Mouse (Mus musculus) midbrain, postnatal 0 days (tissue): Measurements from ENCODE around the gene Zfhx2. TPM values are rescaled to one million over a fixed set of nuclear protein-coding genes. Genes with fewer than 3 reads are reported as not detected.

ENCODE experiments used
- ATAC-seq: fragments of 200-750 bp; cut with Nextera tagmentation; 2 replicates; pipeline ENCODE4 v1.8.0; 2017; ENCODE audit warnings: moderate number of reproducible peaks, mild to moderate bottlenecking, moderate TSS enrichment, moderate library complexity; ENCODE audit not compliant: low FRiP score
- DNase-seq: peaks from one replicate; pipeline ENCODE4 v3.0.0-alpha.2; 2015; ENCODE audit warnings: low spot score
- H3K27ac ChIP-seq: fragments of 300-500 bp; sonication (generic); 2 replicates; pipeline ENCODE4 v1.5.1; 2014; ENCODE audit warnings: low read depth, mild to moderate bottlenecking, low read length, mixed read lengths
- H3K27me3 ChIP-seq: fragments of 300-500 bp; sonication (generic); 2 replicates; pipeline ENCODE4 v1.6.1; 2014; ENCODE audit warnings: low read length, control low read depth, mixed read lengths; ENCODE audit not compliant: insufficient read depth
- H3K36me3 ChIP-seq: fragments of 300-500 bp; sonication (generic); 2 replicates; pipeline ENCODE4 v1.6.1; 2014; ENCODE audit warnings: low read length, control low read depth, mixed read lengths; ENCODE audit not compliant: insufficient read depth
- H3K4me1 ChIP-seq: fragments of 300-500 bp; sonication (generic); 2 replicates; pipeline ENCODE4 v1.6.1; 2014; ENCODE audit warnings: mild to moderate bottlenecking, control low read depth, antibody characterized with exemption, low read length, mixed read lengths; ENCODE audit not compliant: insufficient read depth
- H3K4me2 ChIP-seq: fragments of 300-500 bp; sonication (generic); 2 replicates; pipeline ENCODE4 v1.6.1; 2014; ENCODE audit warnings: low read depth, mild to moderate bottlenecking, low read length, mixed read lengths; ENCODE audit not compliant: poor library complexity, severe bottlenecking
- H3K4me3 ChIP-seq: fragments of 300-500 bp; sonication (generic); 2 replicates; pipeline ENCODE4 v1.5.1; 2014; ENCODE audit warnings: low read depth, mild to moderate bottlenecking, low read length, moderate library complexity
- H3K9ac ChIP-seq: fragments of 300-500 bp; sonication (generic); replicated peaks from 2 replicates; pipeline ENCODE4 v1.6.1; 2014; ENCODE audit warnings: mild to moderate bottlenecking, low read length, moderate library complexity, mixed read lengths; ENCODE audit not compliant: poor library complexity, severe bottlenecking
- H3K9me3 ChIP-seq: fragments of 300-500 bp; sonication (generic); 2 replicates; pipeline ENCODE4 v1.6.1; 2016; ENCODE audit warnings: low read length, control low read depth
- CTCF ChIP-seq: IDR thresholded peaks from 2 replicates; pipeline ENCODE4 v1.5.1; 2016; ENCODE audit warnings: antibody characterized with exemption, mild to moderate bottlenecking
- WGBS: fragments of 180-500 bp; shearing (Covaris S2); extraction: QIAGEN DNeasy Blood & Tissue Kit; methylation state at CpG from one replicate; pipeline ENCODE4 v1.1.7; 2014; 5-methylcytosine and 5-hydroxymethylcytosine counted together
- polyA plus RNA-seq: library from polyadenylated mRNA; unstranded; fragments of >200 nt; fragmentation: Nextera tagmentation; extraction: Ambion mirVana; gene quantifications from 2 replicates; pipeline ENCODE4 v1.2.1, GENCODE M21; 2015
- total RNA-seq: library from RNA; depleted of rRNA; stranded (reverse); fragments of >200 nt; gene quantifications from 2 replicates; pipeline ENCODE4 v1.2.3, GENCODE M21; 2014

Gene Zfhx2
- total and polyA plus RNA-seq, 2 experiments from 2014 or later, result 14.2 to 16.4 TPM

GRCm38 (mm10) chr14:55027251-55027650 is 64.9 kb downstream of the Zfhx2 start:
- TF ChIP-seq CTCF, result no peak
- WGBS, result 12% methylated on average over 5 of the region's 5 CpGs
- Histone ChIP-seq H3K9ac (no peak overlapping the region), H3K4me3 (no peak overlapping the region), H3K4me1 (peaks cover 12% of the 10 kb centered on the region), H3K27ac (0 out of 2 replicates have a peak overlapping the region, but pooled peaks have one; percentile 86), H3K4me2 (no peak overlapping the region), H3K9me3 (no peaks in the 10 kb centered on the region), H3K27me3 (no peaks in the 10 kb centered on the region), H3K36me3 (peaks cover 10% of the 10 kb centered on the region; the same call in 1 of the 2 replicates)
- DNase-seq (no peak), ATAC-seq (no peak)

GRCm38 (mm10) chr14:55025527-55025926 is 66.6 kb downstream of the Zfhx2 start:
- H3K4me1 ChIP-seq, result peaks cover 12% of the 10 kb centered on the region
- WGBS, result 80% methylated on average over 5 of the region's 5 CpGs
- no peak overlapping the region for H3K4me3 ChIP-seq
- DNase-seq (no peak), ATAC-seq (no peak)
- peak; percentile 68 for TF ChIP-seq CTCF
- no peak overlapping the region for H3K4me2 ChIP-seq
- peaks cover 22% of the 10 kb centered on the region for H3K36me3 ChIP-seq
- no peaks in the 10 kb centered on the region for H3K27me3 ChIP-seq
- no peak overlapping the region for H3K9ac ChIP-seq
- no peaks in the 10 kb centered on the region for H3K9me3 ChIP-seq
- H3K27ac ChIP-seq, result no peak overlapping the region

DNA sequence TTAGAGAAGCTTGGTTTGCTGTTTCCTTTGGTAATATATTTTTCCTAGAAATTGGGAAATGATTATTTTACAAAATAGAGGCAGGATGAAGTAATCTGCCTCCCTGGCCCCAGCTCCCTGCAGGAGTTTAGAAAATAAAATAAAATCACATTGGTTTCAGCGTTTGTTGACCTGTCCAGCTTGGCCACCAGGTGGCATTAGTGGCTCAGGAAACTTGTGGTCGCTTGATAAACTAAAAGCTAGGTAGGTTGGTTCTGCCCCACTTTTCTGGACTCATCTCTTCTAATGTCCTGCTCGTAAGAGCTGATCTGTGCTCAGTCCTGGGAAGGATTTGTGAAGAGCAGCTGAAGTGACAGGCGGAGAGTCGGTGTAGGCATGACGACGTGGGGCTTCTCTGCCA is 67.9 kb downstream of the Zfhx2 start:
- Histone ChIP-seq H3K4me1 (peaks cover 9% of the 10 kb centered on the region), H3K4me3 (no peak overlapping the region), H3K9me3 (no peaks in the 10 kb centered on the region), H3K9ac (no peak overlapping the region), H3K27ac (no peak overlapping the region), H3K4me2 (no peak overlapping the region), H3K27me3 (no peaks in the 10 kb centered on the region), H3K36me3 (peaks cover 27% of the 10 kb centered on the region)
- DNase-seq, result peak; percentile 86
- peak; percentile 85 for TF ChIP-seq CTCF
- no peak for ATAC-seq
- WGBS, result 57% methylated on average over 7 of the region's 7 CpGs

- Histone ChIP-seq H3K9me3 (no peaks in the 10 kb centered on the region), H3K4me3 (no peak overlapping the region), H3K4me2 (no peak overlapping the region), H3K27ac (no peak overlapping the region), H3K27me3 (no peaks in the 10 kb centered on the region), H3K36me3 (peaks cover 27% of the 10 kb centered on the region), H3K4me1 (no peaks in the 10 kb centered on the region; the same call in 1 of the 2 replicates), H3K9ac (no peak overlapping the region)
- DNase-seq (no peak), ATAC-seq (no peak)
- TF ChIP-seq CTCF, result no peak
- 94% methylated on average over 15 of the region's 15 CpGs for WGBS
Observed at GRCm38 (mm10) chr14:55023011-55023410, 69.1 kb downstream of the Zfhx2 start.

DNA sequence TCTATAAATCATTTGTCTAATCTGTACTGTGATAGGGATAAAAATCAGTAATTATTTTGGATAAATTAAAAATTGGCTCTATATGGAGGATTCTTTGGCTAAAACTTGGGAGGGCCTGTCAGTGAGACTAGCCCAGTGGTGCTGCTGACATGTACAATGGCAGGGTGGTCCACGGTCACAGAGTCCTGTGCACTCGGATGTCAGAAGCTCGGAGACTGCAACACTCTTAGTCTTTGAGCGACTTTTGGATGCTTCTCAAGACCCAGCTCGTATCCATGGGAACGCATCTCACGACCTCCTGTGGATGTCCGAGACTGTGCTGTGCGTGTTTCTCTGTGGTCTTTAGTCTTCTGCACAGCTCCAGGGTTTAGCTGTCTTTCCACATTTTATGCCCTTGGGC is 71.7 kb downstream of the Zfhx2 start:
- no peaks in the 10 kb centered on the region for H3K27me3 ChIP-seq
- no peak overlapping the region for H3K4me2 ChIP-seq
- no peaks in the 10 kb centered on the region for H3K9me3 ChIP-seq
- TF ChIP-seq CTCF, result no peak
- ATAC-seq (no peak), DNase-seq (peak; percentile 38)
- peaks cover 3% of the 10 kb centered on the region; the same call in 1 of the 2 replicates for H3K4me1 ChIP-seq
- WGBS, result 20% methylated on average over 9 of the region's 9 CpGs
- no peak overlapping the region for H3K9ac ChIP-seq
- H3K36me3 ChIP-seq, result peaks cover 30% of the 10 kb centered on the region
- no peak overlapping the region for H3K27ac ChIP-seq
- no peak overlapping the region for H3K4me3 ChIP-seq

- H3K27ac ChIP-seq, result no peak overlapping the region
- peaks cover 3% of the 10 kb centered on the region; the same call in 1 of the 2 replicates for H3K4me1 ChIP-seq
- no peak overlapping the region for H3K4me3 ChIP-seq
- H3K9me3 ChIP-seq, result no peaks in the 10 kb centered on the region
- H3K27me3 ChIP-seq, result no peaks in the 10 kb centered on the region
- no peak overlapping the region for H3K4me2 ChIP-seq
- no peak for DNase-seq
- H3K36me3 ChIP-seq, result peaks cover 16% of the 10 kb centered on the region
- 94% methylated on average over 16 of the region's 16 CpGs for WGBS
- ATAC-seq, result no peak
- TF ChIP-seq CTCF, result no peak
- H3K9ac ChIP-seq, result no peak overlapping the region
Observed at GRCm38 (mm10) chr14:55016876-55017275, 75.2 kb downstream of the Zfhx2 start.
